Mouse (Mus musculus): ENCODE results near the gene Ppp1r12b.

Ppp1r12b gene

DNA sequence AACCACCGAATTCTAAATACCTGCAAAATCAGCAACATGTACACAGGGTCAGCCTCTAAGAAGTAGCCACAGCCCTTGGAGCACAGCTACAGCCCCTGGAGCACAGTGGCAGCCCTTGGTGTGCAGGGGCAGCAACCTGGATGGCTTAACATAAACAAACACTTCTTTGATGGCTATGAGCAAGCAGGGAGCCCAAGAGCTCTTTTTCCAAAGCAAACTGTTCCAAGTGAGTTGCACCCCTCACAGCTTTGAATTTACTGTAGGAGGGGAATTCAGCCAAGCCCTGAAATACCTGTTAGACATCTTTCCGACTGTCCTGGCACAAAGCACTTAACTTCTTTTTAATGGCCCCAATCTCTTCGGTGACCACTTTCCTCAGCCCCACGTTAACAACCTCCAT is 14.9 kb downstream of the Ppp1r12b start:
- DNase-seq (ENCODE audit: low spot score) = no peak

DNA sequence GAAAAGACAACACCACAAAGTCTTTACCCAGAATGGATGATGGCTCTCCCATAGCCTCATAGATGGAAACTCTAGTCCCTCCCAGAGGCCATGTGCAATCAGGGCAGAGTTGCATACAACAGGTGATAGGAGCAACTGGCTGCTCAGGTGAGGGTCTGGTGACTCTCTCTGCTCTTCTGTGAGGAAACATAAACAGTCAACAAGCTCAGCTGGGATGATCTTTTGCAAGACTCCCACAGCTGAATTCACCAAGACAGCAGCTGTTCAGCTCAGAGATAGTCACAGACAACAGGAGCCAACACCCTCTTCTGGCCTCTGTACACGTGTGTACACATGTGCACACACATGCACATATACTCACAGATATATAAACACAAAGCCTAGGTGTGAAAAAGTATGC is 17.5 kb downstream of the Ppp1r12b start:
- no peak for DNase-seq (ENCODE audit: low spot score)

DNA sequence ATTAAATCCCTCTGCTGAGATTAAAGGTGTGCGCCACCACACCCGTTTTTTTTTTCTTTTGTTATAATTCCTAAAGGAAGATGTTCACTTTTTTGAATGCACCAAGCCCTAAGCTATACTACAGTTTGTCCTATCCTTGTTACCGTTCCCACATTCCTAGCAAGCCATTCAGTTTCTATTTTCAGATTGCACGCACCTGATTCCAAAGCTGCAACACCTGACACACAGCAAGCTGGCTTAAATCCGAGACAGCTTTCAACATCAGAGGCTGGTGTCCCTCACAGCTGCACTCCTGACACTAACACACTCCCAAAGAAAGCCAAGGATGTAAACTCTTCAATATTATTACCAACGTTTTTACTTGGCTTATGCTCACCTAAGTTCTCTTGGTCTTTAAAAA is 19.4 kb downstream of the Ppp1r12b start:
- DNase-seq (ENCODE audit: low spot score) = no peak

DNA sequence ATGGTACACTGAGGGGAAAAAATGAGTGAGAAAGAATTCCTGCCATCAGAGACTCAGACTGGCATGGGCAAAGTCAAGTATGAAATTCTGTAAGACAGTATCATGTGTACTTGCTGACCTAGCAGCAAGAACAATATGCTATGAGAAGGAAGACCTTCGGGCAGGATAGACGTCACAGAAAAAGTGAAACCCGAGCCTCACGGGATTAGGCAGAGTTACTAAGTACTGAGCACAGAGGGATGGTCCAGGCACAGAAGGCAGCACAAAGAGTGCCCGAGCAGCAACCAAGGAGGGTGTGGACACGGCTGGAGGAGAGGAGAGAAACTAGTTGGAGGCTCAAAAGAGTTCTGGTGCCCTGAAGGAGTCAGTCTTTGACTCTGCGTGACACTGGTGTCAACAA is 23.3 kb downstream of the Ppp1r12b start:
- no peak for DNase-seq (ENCODE audit: low spot score)

DNA sequence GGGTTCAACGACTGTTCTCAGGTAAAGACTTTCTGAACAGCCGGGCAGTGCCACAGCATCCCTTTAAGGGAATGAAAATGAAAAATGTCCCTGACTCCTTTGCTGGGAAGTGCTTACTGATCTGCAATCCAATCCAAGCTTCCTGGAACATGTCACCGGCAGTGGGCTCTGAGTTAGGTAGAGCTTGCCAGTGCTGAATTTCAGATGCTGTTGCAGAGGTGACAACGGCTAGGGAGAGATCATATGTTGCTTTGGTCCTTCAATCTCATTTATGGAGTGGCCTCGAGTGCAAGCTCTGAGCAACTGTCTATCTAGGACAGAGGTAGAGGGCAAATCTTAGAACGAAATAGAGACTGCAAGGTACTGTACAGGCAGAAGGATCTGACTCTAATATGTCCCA is 36.7 kb downstream of the Ppp1r12b start:
- no peak for DNase-seq (ENCODE audit: low spot score)

DNA sequence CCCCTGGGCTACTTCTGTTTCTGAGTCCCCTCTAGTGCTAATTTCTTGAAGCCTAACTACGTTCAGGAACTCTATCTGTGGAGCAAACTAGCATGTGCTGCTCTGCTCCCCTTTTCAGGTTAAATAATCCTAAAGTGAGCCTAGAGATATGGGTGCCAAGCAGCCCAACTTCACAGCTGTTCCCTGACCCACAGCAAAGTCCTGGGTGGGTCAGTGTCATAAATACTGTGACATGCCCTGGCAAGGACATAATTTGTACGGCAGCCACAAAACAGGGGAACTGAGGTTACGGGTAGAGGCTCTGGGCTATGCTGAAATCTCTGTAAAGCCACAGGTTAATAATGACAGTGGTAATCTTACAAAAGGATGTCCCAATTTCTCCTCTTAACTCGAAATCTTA is 40.3 kb downstream of the Ppp1r12b start:
- DNase-seq (ENCODE audit: low spot score) = no peak

DNA sequence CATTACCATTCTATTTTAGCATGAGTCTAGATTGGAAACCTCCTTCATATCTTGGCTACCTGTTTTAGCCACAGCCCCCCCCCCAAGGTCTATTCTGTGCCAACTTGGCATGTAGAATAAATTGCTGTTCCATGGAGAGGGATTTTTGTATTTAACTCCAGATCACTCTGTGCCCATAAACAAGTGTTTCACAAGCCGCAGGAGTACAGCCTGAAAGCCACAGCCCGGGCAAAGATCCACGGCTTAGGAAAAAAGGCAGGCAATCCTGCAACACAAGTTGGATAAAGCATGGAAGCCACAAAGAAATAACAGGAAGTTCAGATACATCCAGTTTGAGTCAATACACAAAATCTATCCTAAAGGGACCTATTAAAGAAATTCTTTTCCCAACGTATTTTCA is 42.2 kb downstream of the Ppp1r12b start:
- no peak for DNase-seq (ENCODE audit: low spot score)

DNA sequence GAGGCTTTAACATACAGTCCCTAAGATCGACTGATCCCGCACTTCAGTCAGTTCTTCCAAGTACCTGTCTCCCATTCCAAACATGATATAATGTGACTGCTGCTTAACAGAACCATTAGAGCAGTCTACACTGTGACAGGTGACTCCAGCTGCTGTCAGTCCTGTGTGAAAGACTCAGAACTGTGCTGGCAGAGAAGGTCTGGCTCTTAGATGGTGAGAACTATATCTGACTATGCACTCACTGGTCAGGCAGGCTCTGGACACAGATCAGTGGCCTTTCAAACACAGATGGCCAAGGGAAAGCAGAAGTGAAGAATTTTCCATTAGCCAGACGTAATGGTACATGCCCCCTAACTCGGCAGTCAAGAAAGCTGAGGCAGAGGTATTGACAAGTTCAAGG is 43.9 kb downstream of the Ppp1r12b start:
- DNase-seq (ENCODE audit: low spot score) = no peak

DNA sequence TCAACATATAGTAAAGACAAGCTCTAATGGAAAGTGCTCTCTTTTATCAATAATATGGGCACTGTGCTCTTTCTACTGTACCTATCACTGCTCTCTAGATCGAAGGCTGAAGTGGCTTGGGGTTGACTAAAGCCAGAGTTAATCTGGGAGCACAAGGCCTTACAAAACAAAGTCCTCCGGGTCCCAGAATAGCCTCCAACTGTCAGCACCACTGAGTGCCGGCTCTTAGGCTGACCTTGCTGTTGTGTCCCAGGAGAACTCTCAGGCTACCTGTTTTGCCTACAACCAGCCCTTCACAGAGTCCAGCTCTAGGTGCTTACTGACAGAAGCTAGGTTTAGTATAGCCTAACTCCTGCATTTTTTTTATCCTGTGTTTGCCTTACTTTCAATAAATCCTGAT is 45.7 kb downstream of the Ppp1r12b start:
- DNase-seq (ENCODE audit: low spot score) = no peak

DNA sequence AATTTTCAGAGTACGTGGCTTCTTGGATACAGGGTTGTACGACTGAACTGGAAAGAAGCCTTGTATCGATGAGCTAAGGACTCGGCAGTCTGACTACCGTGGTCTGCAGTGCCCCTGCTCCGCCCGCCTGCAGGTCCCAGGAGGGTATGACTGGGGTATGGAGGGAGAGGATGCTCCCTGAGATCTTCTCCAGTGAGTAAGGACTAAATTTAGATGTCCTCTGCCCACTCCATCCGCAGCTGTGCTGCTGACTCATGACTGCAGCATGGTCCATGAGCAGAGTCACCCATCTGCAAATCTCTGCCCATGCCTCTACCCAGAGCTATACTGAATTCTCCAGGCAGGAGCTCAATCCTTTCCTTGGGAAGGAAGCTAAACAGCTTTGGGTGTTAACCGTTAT is 46.3 kb downstream of the Ppp1r12b start:
- DNase-seq (ENCODE audit: low spot score) = no peak

DNA sequence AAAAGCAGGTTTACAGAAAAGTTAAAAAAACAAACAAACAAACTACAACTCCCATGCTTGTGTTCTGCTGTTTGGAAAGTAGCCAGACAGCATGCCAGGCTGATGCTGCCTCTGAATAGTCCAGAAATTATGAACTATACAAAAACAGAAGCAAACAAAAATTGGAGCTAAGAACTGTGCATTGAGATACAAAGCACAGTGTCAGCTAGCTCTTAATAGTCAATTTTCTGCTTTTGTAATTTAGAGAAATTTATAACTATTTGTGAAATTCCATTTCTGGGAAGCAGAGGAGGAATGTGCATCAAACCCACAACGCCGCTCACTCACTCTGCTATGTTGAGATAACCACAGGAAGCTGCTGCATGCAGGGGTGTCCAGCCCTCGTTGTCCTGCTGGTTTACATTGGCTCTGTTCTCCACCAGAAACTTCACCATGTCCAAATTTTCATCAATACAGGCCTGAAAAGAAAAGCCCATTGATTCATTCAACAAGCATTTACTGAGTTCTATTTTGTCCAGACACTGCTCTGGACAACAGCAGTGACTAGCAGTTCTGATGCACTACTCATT is 53.6 kb downstream of the Ppp1r12b start:
- DNase-seq (ENCODE audit: low spot score) = no peak

DNA sequence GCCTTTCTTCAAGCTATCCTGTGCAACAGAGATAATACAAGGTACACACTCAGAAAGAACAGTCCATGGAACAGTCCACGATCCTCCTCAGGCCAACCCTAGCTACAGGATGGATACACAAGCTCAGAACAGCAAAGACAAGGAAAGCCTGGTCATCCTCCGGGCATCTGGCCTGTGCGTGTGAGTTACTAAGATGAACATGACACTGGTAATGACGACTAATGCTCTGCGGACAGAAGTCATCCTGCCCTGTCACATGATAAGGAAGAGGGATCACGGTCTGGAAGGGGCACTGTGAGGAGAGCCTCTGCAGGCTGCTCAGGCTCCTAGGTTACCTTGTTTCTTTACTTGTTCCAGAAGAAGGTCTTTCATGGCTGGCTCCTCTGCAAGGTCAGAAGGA is 59.7 kb downstream of the Ppp1r12b start:
- DNase-seq (ENCODE audit: low spot score) = no peak

DNA sequence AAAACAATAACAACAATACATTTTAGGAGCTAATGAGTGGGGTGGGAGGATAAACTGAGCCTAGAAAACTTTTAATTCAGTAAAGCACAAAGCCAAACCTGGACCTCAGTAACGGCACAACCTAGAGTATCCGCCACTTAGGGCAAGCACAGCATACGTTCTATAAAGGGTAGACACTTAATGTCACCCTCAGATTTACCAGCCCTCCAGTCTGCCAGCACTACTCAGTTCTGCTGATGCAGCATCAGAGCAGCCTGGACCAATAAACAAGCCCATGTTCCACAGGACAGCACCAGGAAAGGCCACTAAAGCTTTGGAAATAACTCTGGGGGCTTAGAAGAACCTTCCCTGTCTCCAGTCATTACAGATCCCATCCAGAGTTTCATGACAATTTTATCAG is 60.9 kb downstream of the Ppp1r12b start:
- no peak for DNase-seq (ENCODE audit: low spot score)

DNA sequence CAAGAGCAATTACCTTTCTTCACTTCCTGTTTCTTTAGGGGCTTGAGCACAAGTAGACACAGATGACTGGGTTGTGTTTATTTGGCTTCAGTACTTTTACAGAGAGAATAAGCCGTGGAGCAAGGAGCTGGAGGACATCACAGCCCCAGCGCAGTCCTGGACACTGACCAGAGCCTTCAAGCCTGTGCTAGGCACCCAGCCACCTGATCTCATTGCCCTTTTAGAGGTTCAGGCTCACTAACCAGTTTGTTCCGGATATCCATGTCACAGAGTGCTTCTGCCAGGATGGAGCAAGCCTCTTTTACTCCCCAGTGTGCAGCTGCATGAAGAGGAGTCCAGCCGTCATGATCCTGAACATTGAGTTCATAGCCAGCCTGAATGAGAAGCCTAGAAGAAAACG is 63.8 kb downstream of the Ppp1r12b start:
- no peak for DNase-seq (ENCODE audit: low spot score)

DNA sequence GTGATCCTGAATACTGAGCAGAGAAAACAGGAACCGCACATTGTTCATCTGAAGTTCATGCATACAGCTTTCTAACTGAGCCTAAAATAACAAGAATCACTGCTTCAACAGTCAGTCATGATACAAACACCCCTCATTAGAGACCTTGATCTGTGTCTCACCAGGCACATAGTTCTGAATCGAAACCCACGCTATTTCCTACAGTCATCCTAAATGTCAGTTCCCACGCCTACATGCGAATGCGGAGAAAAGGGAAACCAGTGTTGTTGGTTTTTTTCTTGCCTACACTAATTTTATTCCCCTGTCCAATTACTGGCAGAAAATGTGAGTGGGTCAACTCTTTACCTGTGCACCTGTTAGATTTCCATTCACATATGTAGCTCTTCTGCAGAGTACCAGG is 66.1 kb downstream of the Ppp1r12b start:
- no peak for DNase-seq (ENCODE audit: low spot score)

DNA sequence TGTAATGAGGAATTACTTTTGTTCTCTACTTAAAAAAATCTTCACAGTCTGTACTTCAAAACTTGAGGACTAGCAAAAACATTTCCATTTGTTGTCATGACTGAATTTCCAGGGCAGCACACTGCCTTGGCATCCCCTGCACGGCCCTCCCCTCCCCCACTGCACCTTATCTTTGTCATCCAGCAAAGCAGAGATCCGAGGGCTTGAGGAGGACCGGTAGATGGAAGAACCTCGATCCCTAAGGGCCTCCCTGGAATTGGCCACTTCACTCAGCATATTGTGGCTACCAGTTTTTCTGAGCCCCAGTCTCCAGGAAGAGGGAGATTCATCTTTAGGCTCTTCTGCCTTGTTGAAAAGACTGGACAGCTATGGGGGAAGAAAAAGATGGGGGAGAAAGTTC is 79.9 kb downstream of the Ppp1r12b start:
- no peak for DNase-seq (ENCODE audit: low spot score)

DNA sequence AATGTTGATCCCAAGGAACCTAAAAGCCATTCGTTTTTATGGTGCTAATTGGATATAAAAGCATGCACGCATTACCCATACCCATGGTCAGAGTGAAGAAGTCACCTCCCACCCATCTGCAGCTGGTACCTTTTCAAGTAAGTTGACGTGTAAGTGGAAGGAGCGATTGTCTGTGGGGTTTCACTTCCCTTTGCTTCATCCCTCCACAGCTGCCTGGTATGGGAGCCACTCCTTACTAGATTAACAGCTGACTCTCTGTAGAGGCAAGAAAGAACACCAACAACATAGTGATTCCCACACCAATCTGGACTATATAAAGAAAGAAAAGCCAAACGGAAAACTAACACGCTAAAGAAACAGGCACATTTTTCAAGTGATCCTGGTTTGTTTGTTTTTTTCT is 83.1 kb downstream of the Ppp1r12b start:
- no peak for DNase-seq (ENCODE audit: low spot score)

DNA sequence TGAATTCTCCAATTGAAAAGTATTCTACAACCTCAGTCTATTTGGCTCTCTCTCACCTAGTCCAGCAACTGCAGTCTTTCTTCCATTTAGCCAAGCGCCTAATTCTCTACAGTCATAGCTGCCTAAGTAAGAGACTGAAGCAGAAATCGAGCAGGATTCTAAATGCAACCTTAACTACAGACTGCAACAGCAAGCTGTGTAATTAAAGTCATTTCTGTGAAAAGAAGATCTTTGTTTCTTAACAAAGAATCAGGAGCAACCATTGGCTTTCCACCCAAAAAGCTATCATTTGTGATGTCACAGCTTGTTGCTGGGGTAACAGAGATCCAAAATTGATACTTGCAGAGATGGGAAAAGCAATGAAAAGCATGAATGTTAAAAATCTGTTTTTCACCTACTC is 89.3 kb downstream of the Ppp1r12b start:
- DNase-seq (ENCODE audit: low spot score) = no peak

DNA sequence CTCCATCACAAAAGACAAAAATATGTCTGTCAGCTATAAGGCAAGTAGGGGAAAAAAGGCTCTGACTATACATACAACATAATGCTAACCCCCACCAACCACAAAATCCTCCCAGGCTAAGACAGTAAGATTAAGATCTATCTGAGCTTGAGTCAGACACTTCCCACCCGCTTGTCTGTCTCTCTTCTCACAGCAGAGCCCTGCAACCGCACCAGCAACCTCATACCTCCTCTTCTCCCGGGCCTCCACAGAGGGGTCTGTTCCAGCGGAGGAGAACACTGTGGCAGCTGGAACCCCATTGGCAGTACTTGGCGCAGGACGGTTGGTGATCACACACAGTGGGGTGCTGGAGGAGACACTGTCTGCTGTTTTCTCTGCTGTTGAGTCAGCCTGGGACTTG is 90.2 kb downstream of the Ppp1r12b start:
- no peak for DNase-seq (ENCODE audit: low spot score)

DNA sequence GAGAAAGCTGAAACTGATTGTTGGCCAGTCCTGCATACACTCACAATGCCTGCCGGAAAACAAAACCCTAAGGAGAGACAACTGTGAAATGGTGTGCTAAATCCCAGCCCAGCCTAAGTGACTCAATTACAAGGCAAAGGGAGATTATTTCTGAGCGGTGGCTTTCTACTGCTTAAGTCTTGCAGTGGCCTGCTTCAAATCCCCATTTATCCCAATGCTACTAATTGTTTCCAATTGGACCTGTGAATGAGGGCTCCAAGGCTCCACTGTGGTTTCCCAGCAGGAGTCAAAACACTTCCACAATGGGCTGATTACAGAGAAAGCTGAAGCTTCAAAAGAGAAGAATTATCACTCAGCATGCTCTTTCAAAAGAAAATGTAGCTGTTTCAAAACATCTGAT is 95.2 kb downstream of the Ppp1r12b start:
- DNase-seq (ENCODE audit: low spot score) = no peak

DNA sequence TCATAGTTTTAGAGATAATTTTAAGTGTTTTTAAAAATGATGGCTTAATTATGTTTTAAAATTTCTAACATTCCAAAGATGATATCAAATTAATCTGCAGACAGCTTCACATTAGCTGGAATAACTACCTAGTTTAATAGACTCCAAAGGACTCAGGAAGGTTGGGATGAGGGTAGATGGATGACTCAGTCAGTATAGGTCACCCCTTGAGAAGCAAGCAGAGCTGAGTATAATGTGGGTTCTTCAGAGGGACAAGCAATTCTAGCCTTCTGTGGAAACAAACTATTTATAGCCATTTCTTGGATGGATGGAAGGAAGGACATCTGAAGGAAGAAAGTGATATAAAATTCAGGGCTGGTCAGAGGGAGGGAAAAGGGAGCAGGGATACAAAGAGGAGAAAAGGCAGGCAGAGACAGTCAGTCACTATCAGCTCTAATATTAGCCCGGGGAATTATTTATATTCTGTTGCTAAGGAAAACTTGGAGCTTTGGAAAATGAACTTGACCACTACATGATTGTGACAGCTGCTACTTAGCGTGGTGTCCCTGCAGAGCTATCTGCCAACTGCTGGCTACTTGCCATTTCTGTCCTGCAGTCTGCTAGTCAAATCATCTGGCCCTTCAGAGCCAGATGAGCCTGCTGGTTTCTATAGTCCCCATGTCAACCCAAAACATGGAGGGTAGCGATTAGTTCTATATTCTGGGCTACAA is 97.2 kb downstream of the Ppp1r12b start:
- DNase-seq (ENCODE audit: low spot score) = no peak

DNA sequence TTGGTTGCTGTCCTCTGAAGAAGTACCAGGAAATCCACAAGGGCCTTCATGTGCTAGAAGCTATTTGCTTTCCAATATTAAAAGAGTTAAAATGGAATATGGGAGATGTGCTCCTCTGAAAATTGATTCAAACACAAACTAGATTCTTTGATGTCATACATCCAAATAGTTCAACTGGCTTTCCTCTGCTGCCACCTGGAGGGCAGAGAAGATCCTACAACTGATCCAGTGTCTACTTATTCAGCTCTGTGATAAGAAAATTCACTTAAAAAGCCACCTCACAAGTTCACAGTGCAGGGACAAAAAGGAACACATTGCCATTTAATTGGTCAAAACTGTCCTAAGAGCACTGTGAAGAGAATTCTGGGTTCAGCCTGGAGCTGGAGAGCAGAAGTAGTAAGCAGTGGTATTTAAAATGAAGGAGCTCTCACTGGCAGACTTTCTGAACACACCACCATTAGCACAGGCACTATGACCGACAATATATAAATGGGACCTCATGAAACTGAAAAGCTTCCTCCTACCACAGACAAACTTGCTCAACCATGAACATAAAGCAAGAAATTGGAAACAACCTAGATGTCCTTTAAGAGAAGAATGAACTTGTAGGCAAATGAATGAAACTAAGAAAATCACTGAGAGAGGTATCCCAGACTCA is 101.3 kb downstream of the Ppp1r12b start:
- DNase-seq (ENCODE audit: low spot score) = peak; percentile 50

DNA sequence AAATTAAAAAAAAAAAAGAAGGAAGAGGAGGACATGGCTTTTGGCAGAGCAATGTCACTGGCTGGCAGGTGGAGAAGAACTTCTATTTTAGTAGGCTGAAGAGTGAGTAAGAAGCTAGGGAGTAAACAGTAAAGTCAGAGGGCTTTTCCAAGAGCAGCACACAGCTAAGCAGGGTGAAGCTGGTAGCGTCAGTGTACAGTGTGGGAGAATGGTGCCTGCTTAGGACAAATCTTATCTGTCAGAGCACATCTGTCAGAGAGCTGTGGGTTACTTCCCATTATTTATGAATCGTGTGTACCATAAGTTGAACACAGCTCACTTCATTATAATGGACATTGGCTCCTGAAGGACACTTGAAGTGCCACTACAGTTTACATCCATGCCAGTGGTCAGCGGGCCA is 102.9 kb downstream of the Ppp1r12b start:
- DNase-seq (ENCODE audit: low spot score) = no peak

DNA sequence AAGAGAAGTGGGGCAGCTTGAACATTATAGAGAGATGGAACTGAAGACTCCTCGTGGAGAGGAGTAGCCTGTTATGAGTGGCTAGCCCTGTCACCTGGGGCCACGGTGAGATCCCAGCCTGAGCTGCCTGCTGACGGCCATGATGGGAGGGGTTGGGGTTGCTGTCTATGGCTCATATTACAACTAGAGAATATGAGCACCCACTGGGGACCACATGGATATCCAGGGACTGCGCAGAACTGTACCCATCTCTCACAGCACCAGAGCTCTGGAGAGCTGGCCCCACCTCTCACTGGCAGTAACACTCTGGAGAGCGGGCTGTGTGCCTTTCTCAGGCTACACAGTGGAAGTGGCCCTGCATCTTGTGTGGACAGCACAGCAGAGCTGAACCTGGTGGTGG is 104.5 kb downstream of the Ppp1r12b start:
- no peak for DNase-seq (ENCODE audit: low spot score)

All from spleen, adult 12 weeks (tissue).